Mouse (Mus musculus) liver, postnatal 0 days (tissue): Measurements from ENCODE around the gene Mia3. TPM values are rescaled to one million over a fixed set of nuclear protein-coding genes. Genes with fewer than 3 reads are reported as not detected.
"Not testable (repeated sequence)": the region's sequence is repeated elsewhere in the genome, so short reads cannot be mapped to it uniquely, and the experiment has no call there.

Experiments used
- ATAC-seq: fragments of 200-750 bp; cut with Nextera tagmentation; 2 replicates; pipeline ENCODE4 v1.8.0; 2017; ENCODE audit warnings: mild to moderate bottlenecking, moderate library complexity
- DNase-seq: peaks from one replicate; pipeline ENCODE4 v3.0.0-alpha.2; 2016
- H3K27ac ChIP-seq: fragments of 300-500 bp; sonication (generic); 2 replicates; pipeline ENCODE4 v1.5.1; 2014; ENCODE audit warnings: antibody characterized with exemption, moderate library complexity, mild to moderate bottlenecking, low read depth
- H3K27me3 ChIP-seq: fragments of 300-500 bp; sonication (generic); 2 replicates; pipeline ENCODE4 v1.6.1; 2014; ENCODE audit warnings: low read length, control low read depth, mixed read lengths; ENCODE audit not compliant: insufficient read depth
- H3K36me3 ChIP-seq: fragments of 300-500 bp; sonication (generic); replicated peaks from 2 replicates; pipeline ENCODE4 v1.6.1; 2014; ENCODE audit warnings: mild to moderate bottlenecking, control low read depth, low read length, moderate library complexity, mixed read lengths; ENCODE audit not compliant: insufficient read depth
- H3K4me1 ChIP-seq: fragments of 300-500 bp; sonication (generic); 2 replicates; pipeline ENCODE4 v1.6.1; 2014; ENCODE audit warnings: antibody characterized with exemption, mild to moderate bottlenecking, control low read depth; ENCODE audit not compliant: insufficient read depth
- H3K4me2 ChIP-seq: fragments of 300-500 bp; sonication (generic); 2 replicates; pipeline ENCODE4 v1.6.1; 2014; ENCODE audit warnings: low read depth, mild to moderate bottlenecking, low read length, moderate library complexity, mixed read lengths
- H3K4me3 ChIP-seq: fragments of 300-500 bp; sonication (generic); 2 replicates; pipeline ENCODE4 v1.5.1; 2014; ENCODE audit warnings: low read depth, low read length
- H3K9ac ChIP-seq: fragments of 300-500 bp; sonication (generic); replicated peaks from 2 replicates; pipeline ENCODE4 v1.6.1; 2014; ENCODE audit warnings: mild to moderate bottlenecking, moderate library complexity
- H3K9me3 ChIP-seq: fragments of 300-500 bp; sonication (generic); 2 replicates; pipeline ENCODE4 v1.6.1; 2016; ENCODE audit warnings: mild to moderate bottlenecking, control low read depth, low read length, mixed read lengths
- CTCF ChIP-seq: sonication (generic); IDR thresholded peaks from 2 replicates; pipeline ENCODE4 v1.5.1; 2016; ENCODE audit warnings: antibody characterized with exemption, low read depth
- EP300 ChIP-seq: IDR thresholded peaks from 2 replicates; pipeline ENCODE4 v1.6.1; 2016; ENCODE audit warnings: antibody characterized with exemption, low read depth, mild to moderate bottlenecking
- WGBS: fragments of 180-500 bp; shearing (Covaris S2); extraction: QIAGEN DNeasy Blood & Tissue Kit; methylation state at CpG from one replicate; pipeline ENCODE4 v1.1.7; 2014; ENCODE audit not compliant: insufficient replicate concordance; 5-methylcytosine and 5-hydroxymethylcytosine counted together
- polyA plus RNA-seq: library from polyadenylated mRNA; unstranded; fragments of >200 nt; fragmentation: Nextera tagmentation; extraction: Ambion mirVana; gene quantifications from 2 replicates; pipeline ENCODE4 v1.2.1, GENCODE M21; 2015

Mia3 gene
- polyA plus RNA-seq, 1 experiment from 2014 or later: 30.0 TPM

GRCm38 (mm10) chr1:183349840-183350239, 19.5 kb downstream of the Mia3 start:
- ATAC-seq: peak; percentile 50
- 10% methylated on average over 6 of the region's 6 CpGs for WGBS

GRCm38 (mm10) chr1:183345817-183346195, 23.5 kb downstream of the Mia3 start:
- Histone ChIP-seq H3K27ac (peak overlapping the region; percentile 97), H3K27me3 (no peaks in the 10 kb centered on the region), H3K4me3 (peak overlapping the region; percentile 91), H3K4me1 (peaks cover 7% of the 10 kb centered on the region), H3K9ac (peak overlapping the region; percentile 97), H3K9me3 (no peaks in the 10 kb centered on the region), H3K36me3 (peaks cover 21% of the 10 kb centered on the region), H3K4me2 (peak overlapping the region; percentile 83)
- ATAC-seq (no peak), DNase-seq (no peak)
- WGBS: 4% methylated on average over 10 of the region's 10 CpGs
- no peak for TF ChIP-seq CTCF
- no peak for TF ChIP-seq EP300

More at GRCm38 (mm10) chr1:183349840-183350239, 19.5 kb downstream of the Mia3 start:
- Histone ChIP-seq H3K27ac (0 out of 2 replicates have a peak overlapping the region, but pooled peaks have one; percentile 62), H3K36me3 (peaks cover 27% of the 10 kb centered on the region), H3K4me1 (peaks cover 7% of the 10 kb centered on the region), H3K9me3 (no peaks in the 10 kb centered on the region), H3K4me2 (no peak overlapping the region), H3K9ac (no peak overlapping the region), H3K4me3 (no peak overlapping the region), H3K27me3 (no peaks in the 10 kb centered on the region)
- peak; percentile 80 for DNase-seq
- TF ChIP-seq EP300: peak; percentile 66; the same call in 1 of the 2 replicates
- TF ChIP-seq CTCF: peak; percentile 86

- WGBS: under 1% methylated on average over 70 of the region's 72 CpGs
- Histone ChIP-seq H3K4me3 (peak overlapping the region; percentile 91), H3K9ac (peak overlapping the region; percentile 97), H3K4me2 (peak overlapping the region; percentile 83), H3K9me3 (no peaks in the 10 kb centered on the region), H3K36me3 (peaks cover 27% of the 10 kb centered on the region), H3K27me3 (no peaks in the 10 kb centered on the region), H3K27ac (peak overlapping the region; percentile 97), H3K4me1 (peaks cover 7% of the 10 kb centered on the region)
- no peak for TF ChIP-seq EP300
- no peak for TF ChIP-seq CTCF
- peak; percentile 94 for ATAC-seq
- peak; percentile 98 for DNase-seq
Measured at GRCm38 (mm10) chr1:183344886-183345816, 24.2 kb downstream of the Mia3 start.

- not testable (repeated sequence) for H3K9ac ChIP-seq, H3K4me1 ChIP-seq, H3K27me3 ChIP-seq, H3K27ac ChIP-seq, DNase-seq, ATAC-seq, H3K4me2 ChIP-seq, H3K9me3 ChIP-seq, H3K4me3 ChIP-seq
- H3K36me3 ChIP-seq: peaks cover 33% of the 10 kb centered on the region
- WGBS: 95% methylated on average over 1 of the region's 1 CpGs
Measured at GRCm38 (mm10) chr1:183342902-183343301, 26.5 kb downstream of the Mia3 start.

- TF ChIP-seq CTCF (no peak), EP300 (no peak)
- WGBS: 85% methylated on average over 8 of the region's 8 CpGs
- Histone ChIP-seq H3K36me3 (peaks cover 69% of the 10 kb centered on the region), H3K9ac (no peak overlapping the region), H3K9me3 (peaks cover 3% of the 10 kb centered on the region; the same call in 1 of the 2 replicates), H3K4me2 (no peak overlapping the region), H3K4me3 (no peak overlapping the region), H3K27ac (no peak overlapping the region), H3K4me1 (no peaks in the 10 kb centered on the region), H3K27me3 (no peaks in the 10 kb centered on the region)
- no peak for ATAC-seq
- no peak for DNase-seq
Measured at GRCm38 (mm10) chr1:183327171-183327570, 42.2 kb downstream of the Mia3 start.

GRCm38 (mm10) chr1:183324433-183324832, 44.9 kb downstream of the Mia3 start:
- WGBS: 92% methylated on average over 6 of the region's 6 CpGs
- Histone ChIP-seq H3K9ac (no peak overlapping the region), H3K4me1 (no peaks in the 10 kb centered on the region), H3K27me3 (no peaks in the 10 kb centered on the region), H3K4me3 (no peak overlapping the region), H3K27ac (no peak overlapping the region), H3K4me2 (no peak overlapping the region), H3K36me3 (peaks cover 61% of the 10 kb centered on the region), H3K9me3 (peaks cover 3% of the 10 kb centered on the region; the same call in 1 of the 2 replicates)
- DNase-seq (no peak), ATAC-seq (no peak)
- TF ChIP-seq EP300: no peak
- TF ChIP-seq CTCF: no peak
